Mouse (Mus musculus) mesoderm, embryonic 11.5 days (tissue): ENCODE measurements at regions not wholly inside any gene's neighbourhood (a gene's known extent, or its start where the extent isn't known, plus 50 kb on each side); places are given as distances from the start of the nearest gene placed in this dataset.

Source experiments
- DNase-seq: peaks from one replicate; pipeline ENCODE4 v3.0.0-alpha.2; 2012; ENCODE audit warnings: low read depth, low spot score

GRCm38 (mm10) chr16:54770871-54771270 lies 526.9 kb downstream of the Zpld1 start:
- no peak for DNase-seq

- DNase-seq = no peak
Observed at GRCm38 (mm10) chr16:54744188-54744587, 553.6 kb downstream of the Zpld1 start.

- DNase-seq = no peak
Observed at GRCm38 (mm10) chr16:54733516-54733915, 564.3 kb downstream of the Zpld1 start.

GRCm38 (mm10) chr16:54707880-54708279 lies 589.9 kb downstream of the Zpld1 start:
- DNase-seq = no peak

GRCm38 (mm10) chr16:54682815-54683214 lies 615.0 kb downstream of the Zpld1 start:
- DNase-seq = peak; percentile 12

- DNase-seq = no peak
Observed at GRCm38 (mm10) chr16:54648728-54649525, 648.9 kb downstream of the Zpld1 start.

GRCm38 (mm10) chr16:54647821-54648220 lies 650.0 kb downstream of the Zpld1 start:
- DNase-seq = no peak

- no peak for DNase-seq
Observed at GRCm38 (mm10) chr16:54646252-54646651, 651.5 kb downstream of the Zpld1 start.

GRCm38 (mm10) chr16:54629183-54629582 lies 668.6 kb downstream of the Zpld1 start:
- no peak for DNase-seq

- DNase-seq = no peak
Observed at GRCm38 (mm10) chr16:54592643-54593042, 705.1 kb downstream of the Zpld1 start.
